Mouse (Mus musculus) liver, embryonic 12.5 days (tissue): ENCODE results near the gene Cacna2d4. TPM values are rescaled to one million over a fixed set of nuclear protein-coding genes. Genes with fewer than 3 reads are reported as not detected.

Experiments used
- ATAC-seq: fragments of 200-750 bp; cut with Nextera tagmentation; 2 replicates; pipeline ENCODE4 v1.8.0; 2017; ENCODE audit warnings: moderate number of reproducible peaks, mild to moderate bottlenecking, moderate library complexity
- H3K27ac ChIP-seq: fragments of 300-500 bp; sonication (generic); 2 replicates; pipeline ENCODE4 v1.5.1; 2016; ENCODE audit warnings: mild to moderate bottlenecking
- H3K27me3 ChIP-seq: fragments of 300-500 bp; sonication (generic); replicated peaks from 2 replicates; pipeline ENCODE4 v1.6.1; 2016; ENCODE audit warnings: mild to moderate bottlenecking, moderate library complexity
- H3K36me3 ChIP-seq: fragments of 300-500 bp; sonication (generic); 2 replicates; pipeline ENCODE4 v1.6.1; 2016; ENCODE audit warnings: mild to moderate bottlenecking, moderate library complexity
- H3K4me1 ChIP-seq: fragments of 300-500 bp; sonication (generic); 2 replicates; pipeline ENCODE4 v1.6.1; 2016
- H3K4me2 ChIP-seq: fragments of 300-500 bp; sonication (generic); 2 replicates; pipeline ENCODE4 v1.6.1; 2016; ENCODE audit warnings: mild to moderate bottlenecking, moderate library complexity
- H3K4me3 ChIP-seq: fragments of 300-500 bp; sonication (generic); 2 replicates; pipeline ENCODE4 v1.5.1; 2016; ENCODE audit warnings: mild to moderate bottlenecking, moderate library complexity
- H3K9ac ChIP-seq: fragments of 300-500 bp; sonication (generic); 2 replicates; pipeline ENCODE4 v1.6.1; 2016; ENCODE audit warnings: mild to moderate bottlenecking, moderate library complexity
- H3K9me3 ChIP-seq: fragments of 300-500 bp; sonication (generic); replicated peaks from 2 replicates; pipeline ENCODE4 v1.6.1; 2016; ENCODE audit warnings: mild to moderate bottlenecking, moderate library complexity
- WGBS: fragments of 180-500 bp; shearing (Covaris S2); methylation state at CpG from one replicate; pipeline ENCODE4 v1.1.7; 2016; ENCODE audit not compliant: insufficient replicate concordance; 5-methylcytosine and 5-hydroxymethylcytosine counted together
- polyA plus RNA-seq: library from polyadenylated mRNA; unstranded; fragments of >200 nt; fragmentation: Nextera tagmentation; extraction: Ambion mirVana; gene quantifications from 2 replicates; pipeline ENCODE4 v1.2.1, GENCODE M21; 2016

Cacna2d4 gene
- polyA plus RNA-seq, 1 experiment from 2014 or later = 0.05 TPM

DNA sequence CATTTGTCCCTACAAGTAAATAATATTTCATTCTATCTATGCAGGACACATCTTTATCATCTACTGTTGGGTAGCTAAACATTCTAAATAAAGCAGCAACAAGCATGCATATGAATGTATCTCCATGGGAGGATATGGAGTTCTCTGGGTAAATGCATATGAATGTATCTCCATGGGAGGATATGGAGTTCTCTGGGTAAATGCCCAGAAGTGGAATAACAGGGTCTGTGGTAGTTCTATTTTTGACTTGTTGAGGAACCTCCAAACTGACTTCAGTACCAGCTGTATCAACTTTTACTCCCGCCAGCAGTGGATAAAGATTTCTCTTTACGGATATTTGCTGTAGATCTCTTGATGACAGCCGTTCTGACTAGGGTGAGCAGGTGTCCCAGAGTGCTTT, 12.3 kb downstream of the Cacna2d4 start:
- H3K9ac ChIP-seq = no peak overlapping the region
- peaks cover 11% of the 10 kb centered on the region for H3K9me3 ChIP-seq
- 70% methylated on average over 3 of the region's 3 CpGs for WGBS
- H3K4me1 ChIP-seq = no peaks in the 10 kb centered on the region
- no peaks in the 10 kb centered on the region for H3K27me3 ChIP-seq
- no peak overlapping the region for H3K27ac ChIP-seq
- H3K4me2 ChIP-seq = no peak overlapping the region
- no peaks in the 10 kb centered on the region for H3K36me3 ChIP-seq
- ATAC-seq = no peak
- no peak overlapping the region for H3K4me3 ChIP-seq

DNA sequence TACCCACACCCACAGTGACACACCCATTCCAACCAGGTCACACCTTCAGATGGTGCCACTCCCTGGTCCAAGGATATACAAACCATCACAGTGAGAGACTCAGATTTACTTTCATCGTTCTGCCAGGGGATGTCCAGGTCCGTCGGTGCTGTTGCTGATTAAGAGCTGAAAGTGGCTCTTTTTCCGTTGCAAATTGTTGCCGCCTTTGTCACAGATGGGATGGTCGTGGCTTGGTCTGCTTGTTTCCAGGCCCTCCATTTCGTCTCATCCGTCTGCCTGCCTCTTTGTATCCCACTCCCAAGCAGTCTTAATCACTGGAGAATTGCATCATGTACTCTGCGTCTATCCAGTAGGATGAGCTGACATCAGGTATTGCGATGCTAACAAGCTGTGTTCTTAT, 13.4 kb downstream of the Cacna2d4 start:
- H3K27ac ChIP-seq = no peak overlapping the region
- H3K9me3 ChIP-seq = peaks cover 11% of the 10 kb centered on the region
- ATAC-seq = no peak
- H3K9ac ChIP-seq = no peak overlapping the region
- no peak overlapping the region for H3K4me3 ChIP-seq
- no peaks in the 10 kb centered on the region for H3K4me1 ChIP-seq
- WGBS = 74% methylated on average over 10 of the region's 10 CpGs
- H3K4me2 ChIP-seq = no peak overlapping the region
- H3K27me3 ChIP-seq = no peaks in the 10 kb centered on the region
- H3K36me3 ChIP-seq = no peaks in the 10 kb centered on the region

DNA sequence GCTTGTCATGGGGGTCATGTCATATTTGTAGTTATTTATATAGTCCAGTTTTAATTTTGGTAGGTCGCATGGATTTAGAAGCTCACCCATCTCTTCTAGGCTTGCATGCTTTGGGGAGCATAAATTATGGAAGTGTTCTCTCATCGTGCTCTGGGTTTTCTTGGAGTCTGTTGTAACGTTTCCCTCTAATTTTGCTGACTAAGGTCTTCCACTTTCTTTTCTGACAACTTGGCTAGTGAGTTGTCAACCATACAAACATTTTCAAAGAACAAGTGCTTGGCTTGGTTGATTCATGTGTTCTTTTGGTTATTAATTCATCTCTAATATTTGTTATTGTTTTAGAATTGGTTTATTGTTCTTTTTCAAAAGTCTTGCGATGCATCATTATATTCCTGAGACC, 15.4 kb downstream of the Cacna2d4 start:
- H3K4me1 ChIP-seq = no peaks in the 10 kb centered on the region
- no peaks in the 10 kb centered on the region for H3K9me3 ChIP-seq
- H3K36me3 ChIP-seq = no peaks in the 10 kb centered on the region
- no peak for ATAC-seq
- WGBS = 58% methylated on average over 4 of the region's 4 CpGs
- no peak overlapping the region for H3K9ac ChIP-seq
- no peak overlapping the region for H3K27ac ChIP-seq
- H3K4me3 ChIP-seq = no peak overlapping the region
- H3K4me2 ChIP-seq = no peak overlapping the region
- no peaks in the 10 kb centered on the region for H3K27me3 ChIP-seq

DNA sequence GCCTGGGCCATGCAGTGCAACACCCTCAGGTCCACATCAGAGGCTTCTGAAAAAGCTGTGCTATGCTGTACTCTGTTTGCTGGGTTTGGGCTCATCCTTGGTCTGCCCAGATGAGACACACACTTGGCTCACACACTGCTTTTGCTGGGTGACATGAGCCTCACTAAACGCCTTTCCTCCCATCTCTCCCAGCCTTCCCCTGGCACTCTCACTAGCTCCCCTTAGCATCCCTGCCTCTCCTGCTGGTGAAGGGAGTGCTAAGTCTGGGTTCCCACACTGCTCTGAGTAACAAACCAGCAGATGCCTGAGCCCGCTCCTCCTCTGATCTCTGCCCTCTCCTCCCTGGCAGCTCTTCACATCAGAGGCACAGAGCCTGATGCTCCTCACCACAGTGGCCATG, 40.4 kb downstream of the Cacna2d4 start:
- H3K27ac ChIP-seq = no peak overlapping the region
- WGBS = 56% methylated on average over 2 of the region's 2 CpGs
- H3K4me3 ChIP-seq = no peak overlapping the region
- no peaks in the 10 kb centered on the region for H3K36me3 ChIP-seq
- H3K9ac ChIP-seq = no peak overlapping the region
- no peaks in the 10 kb centered on the region for H3K4me1 ChIP-seq
- no peaks in the 10 kb centered on the region for H3K27me3 ChIP-seq
- ATAC-seq = no peak
- H3K4me2 ChIP-seq = no peak overlapping the region
- H3K9me3 ChIP-seq = no peaks in the 10 kb centered on the region

DNA sequence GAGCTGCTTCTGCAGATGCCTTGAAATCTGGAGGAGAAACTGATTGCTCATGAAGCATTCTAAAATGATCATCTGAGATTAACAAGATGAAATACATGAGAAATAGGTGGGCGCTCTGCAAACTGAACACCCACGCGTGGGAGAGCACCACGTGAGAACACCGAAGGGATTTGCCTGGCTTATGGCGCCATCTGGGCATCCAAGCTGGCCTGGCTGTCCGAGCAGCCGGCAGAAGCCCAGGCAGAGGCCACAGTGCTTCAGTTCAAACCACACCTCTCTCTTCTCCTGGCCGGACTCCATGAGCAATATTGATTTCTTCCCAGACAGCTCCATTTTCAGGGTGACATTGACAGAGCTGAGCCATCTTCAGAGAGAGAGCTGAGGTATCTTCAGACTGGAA, 44.4 kb downstream of the Cacna2d4 start:
- ATAC-seq = no peak
- Histone ChIP-seq H3K27ac (no peak overlapping the region), H3K27me3 (no peaks in the 10 kb centered on the region), H3K4me1 (no peaks in the 10 kb centered on the region), H3K36me3 (no peaks in the 10 kb centered on the region), H3K9me3 (no peaks in the 10 kb centered on the region), H3K4me2 (no peak overlapping the region), H3K4me3 (no peak overlapping the region), H3K9ac (no peak overlapping the region)
- WGBS = 61% methylated on average over 9 of the region's 9 CpGs

DNA sequence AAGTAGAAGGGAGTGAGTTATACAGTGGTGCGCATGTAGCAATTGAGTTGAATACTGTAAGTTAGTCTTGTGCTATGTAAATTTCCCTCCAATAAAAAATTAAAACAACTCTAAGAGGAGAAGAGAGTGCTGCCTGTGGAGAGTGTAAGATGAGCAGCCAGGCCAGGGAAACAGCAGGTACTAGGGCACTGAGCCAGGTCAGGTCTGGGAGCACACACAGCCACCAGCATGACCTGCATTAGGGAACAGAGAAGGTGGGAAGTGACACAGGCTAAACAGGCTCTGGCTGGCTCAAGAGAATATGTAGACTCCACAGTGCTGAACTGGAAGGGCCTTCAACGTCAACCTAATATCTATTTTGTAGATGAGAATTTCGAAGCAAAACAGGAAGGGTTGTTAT, 65.0 kb downstream of the Cacna2d4 start:
- no peak for ATAC-seq
- no peaks in the 10 kb centered on the region for H3K4me1 ChIP-seq
- 56% methylated on average over 3 of the region's 3 CpGs for WGBS

DNA sequence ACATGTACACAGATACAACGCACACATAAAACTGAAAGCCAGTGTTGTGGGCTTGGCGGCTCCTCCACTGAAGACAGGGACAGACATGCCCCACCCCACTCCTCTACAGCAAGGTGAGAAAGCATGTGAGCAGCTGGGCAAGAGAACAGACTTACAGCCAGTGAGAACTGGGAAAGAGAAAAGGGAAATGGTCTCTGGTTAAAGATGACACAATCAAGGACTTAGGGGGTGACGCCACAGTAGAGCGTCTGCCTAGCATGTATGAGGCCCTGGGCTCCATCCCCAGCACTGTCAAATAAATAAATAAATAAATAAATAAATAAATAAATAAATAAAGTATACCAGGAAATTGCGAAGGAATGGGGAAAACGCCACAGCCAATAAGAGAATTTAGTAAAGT, 67.0 kb downstream of the Cacna2d4 start:
- no peak for ATAC-seq
- WGBS = 69% methylated on average over 6 of the region's 6 CpGs
- H3K4me3 ChIP-seq = no peak overlapping the region

More for the DNA sequence above, 65.0 kb downstream of the Cacna2d4 start:
- H3K27ac ChIP-seq = no peak overlapping the region
- H3K9ac ChIP-seq = no peak overlapping the region
- H3K36me3 ChIP-seq = no peaks in the 10 kb centered on the region
- H3K9me3 ChIP-seq = no peaks in the 10 kb centered on the region
- no peak overlapping the region for H3K4me3 ChIP-seq
- no peaks in the 10 kb centered on the region for H3K27me3 ChIP-seq
- no peak overlapping the region for H3K4me2 ChIP-seq

DNA sequence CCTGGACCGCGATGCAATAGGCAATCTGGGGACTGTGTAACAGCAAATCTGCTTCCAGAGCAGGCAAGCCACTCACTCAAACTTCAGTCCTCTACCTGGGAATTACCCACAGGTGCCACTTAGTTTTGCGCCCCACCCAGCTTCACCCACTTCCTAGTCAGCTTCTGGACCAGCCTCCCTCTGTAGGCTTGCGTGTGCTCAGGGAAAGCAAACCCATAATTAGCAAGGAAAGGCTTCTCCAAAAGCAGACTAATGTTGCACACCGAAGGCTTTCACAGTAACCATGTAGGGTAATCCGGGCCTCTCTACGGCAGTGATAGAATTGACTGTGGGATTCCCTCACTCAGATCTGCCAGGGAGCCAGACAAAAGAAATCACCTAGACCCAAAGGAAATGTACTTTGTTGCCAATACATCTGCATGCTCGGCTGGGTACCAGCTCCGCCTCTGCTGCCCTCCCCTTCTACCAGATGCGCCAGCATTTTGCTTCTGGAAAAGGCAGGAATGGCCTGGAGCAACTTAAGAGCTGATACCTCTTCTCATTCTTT, 71.6 kb downstream of the Cacna2d4 start:
- 0 out of 2 replicates have a peak, but pooled peaks cover 8% of the 10 kb centered on the region for H3K27me3 ChIP-seq
- no peaks in the 10 kb centered on the region for H3K4me1 ChIP-seq
- no peak for ATAC-seq
- H3K4me3 ChIP-seq = no peak overlapping the region
- H3K9me3 ChIP-seq = no peaks in the 10 kb centered on the region
- no peak overlapping the region for H3K27ac ChIP-seq
- no peaks in the 10 kb centered on the region for H3K36me3 ChIP-seq
- whole genome bisulfite sequencing = 57% methylated on average over 10 of the region's 10 CpGs
- H3K9ac ChIP-seq = no peak overlapping the region
- no peak overlapping the region for H3K4me2 ChIP-seq

More for the DNA sequence above, 67.0 kb downstream of the Cacna2d4 start:
- no peak overlapping the region for H3K4me2 ChIP-seq
- H3K27me3 ChIP-seq = 0 out of 2 replicates have a peak, but pooled peaks cover 3% of the 10 kb centered on the region
- no peak overlapping the region for H3K9ac ChIP-seq
- H3K27ac ChIP-seq = no peak overlapping the region
- H3K9me3 ChIP-seq = no peaks in the 10 kb centered on the region
- no peaks in the 10 kb centered on the region for H3K4me1 ChIP-seq
- H3K36me3 ChIP-seq = no peaks in the 10 kb centered on the region

DNA sequence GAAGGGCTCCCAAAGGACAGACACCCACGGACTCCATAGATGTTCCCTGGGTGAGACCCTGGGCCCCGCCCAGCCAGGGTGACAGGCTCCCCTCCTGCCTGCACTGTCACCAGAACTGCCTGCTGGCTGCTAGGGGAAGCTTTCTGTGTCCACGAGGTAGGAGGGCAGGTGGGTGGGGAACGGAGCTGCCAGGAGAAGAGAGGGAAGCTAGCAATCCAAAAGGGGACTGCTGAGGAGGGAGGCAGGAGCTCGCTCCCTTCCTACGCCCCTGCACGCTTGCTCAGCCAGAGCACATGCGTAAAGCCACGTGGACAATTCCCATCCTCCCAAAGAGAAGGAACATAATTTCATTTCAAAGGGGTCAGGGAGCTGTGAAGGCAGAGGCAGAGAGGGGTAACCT, 73.8 kb downstream of the Cacna2d4 start:
- H3K9me3 ChIP-seq = no peaks in the 10 kb centered on the region
- 42% methylated on average over 9 of the region's 9 CpGs for WGBS
- no peak overlapping the region for H3K4me2 ChIP-seq
- no peaks in the 10 kb centered on the region for H3K36me3 ChIP-seq
- H3K4me1 ChIP-seq = no peaks in the 10 kb centered on the region
- H3K27ac ChIP-seq = no peak overlapping the region
- no peak overlapping the region for H3K9ac ChIP-seq
- no peak overlapping the region for H3K4me3 ChIP-seq
- ATAC-seq = no peak
- 0 out of 2 replicates have a peak, but pooled peaks cover 8% of the 10 kb centered on the region for H3K27me3 ChIP-seq

DNA sequence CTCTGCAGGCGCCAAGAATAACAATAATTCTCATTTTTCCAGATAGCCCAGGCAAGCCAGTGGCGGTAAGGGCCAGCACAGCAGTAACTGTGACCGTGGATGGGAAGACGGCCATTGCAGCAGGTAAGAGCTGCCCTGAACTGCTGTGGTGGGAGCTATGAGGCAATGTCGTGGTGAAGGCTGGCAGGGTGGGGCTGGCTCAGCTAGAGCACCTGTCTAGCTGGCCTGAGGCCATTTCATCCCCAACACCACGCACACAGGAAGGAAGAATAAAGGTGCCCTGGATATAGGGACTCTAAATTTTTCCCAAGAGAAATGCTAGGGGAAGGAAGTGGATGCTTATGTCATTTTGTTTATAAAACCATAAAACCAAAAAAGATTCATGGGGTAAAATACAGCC, 76.1 kb downstream of the Cacna2d4 start:
- H3K27ac ChIP-seq = no peak overlapping the region
- 0 out of 2 replicates have a peak, but pooled peaks cover 5% of the 10 kb centered on the region for H3K27me3 ChIP-seq
- no peaks in the 10 kb centered on the region for H3K4me1 ChIP-seq
- H3K9me3 ChIP-seq = no peaks in the 10 kb centered on the region
- ATAC-seq = no peak
- no peak overlapping the region for H3K4me2 ChIP-seq
- H3K36me3 ChIP-seq = no peaks in the 10 kb centered on the region
- no peak overlapping the region for H3K9ac ChIP-seq
- WGBS = 56% methylated on average over 6 of the region's 6 CpGs
- H3K4me3 ChIP-seq = no peak overlapping the region

DNA sequence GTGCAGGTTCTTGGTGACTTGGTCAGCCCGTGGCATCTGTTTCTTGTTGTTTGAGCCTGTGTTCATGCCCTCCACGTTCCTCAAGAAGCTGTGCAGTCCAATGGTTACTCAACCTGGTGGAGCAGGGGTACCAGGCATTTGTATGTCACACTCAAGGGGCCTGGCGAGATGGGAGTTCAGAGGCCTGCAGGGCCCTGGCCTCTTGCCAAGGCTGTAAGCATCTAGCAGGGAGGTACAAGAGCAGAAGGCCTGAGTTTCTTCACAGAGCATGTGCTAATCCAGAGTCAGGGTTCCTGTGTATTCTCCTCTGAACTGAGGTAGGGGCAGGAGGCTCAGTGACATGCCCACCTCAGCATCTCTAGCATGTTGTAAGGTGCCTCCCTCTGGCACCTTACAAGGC, 76.8 kb downstream of the Cacna2d4 start:
- Histone ChIP-seq H3K4me3 (no peak overlapping the region), H3K4me1 (no peaks in the 10 kb centered on the region), H3K4me2 (no peak overlapping the region), H3K9ac (no peak overlapping the region), H3K27me3 (0 out of 2 replicates have a peak, but pooled peaks cover 5% of the 10 kb centered on the region), H3K9me3 (no peaks in the 10 kb centered on the region), H3K27ac (no peak overlapping the region), H3K36me3 (no peaks in the 10 kb centered on the region)
- WGBS = 47% methylated on average over 3 of the region's 3 CpGs
- ATAC-seq = no peak

DNA sequence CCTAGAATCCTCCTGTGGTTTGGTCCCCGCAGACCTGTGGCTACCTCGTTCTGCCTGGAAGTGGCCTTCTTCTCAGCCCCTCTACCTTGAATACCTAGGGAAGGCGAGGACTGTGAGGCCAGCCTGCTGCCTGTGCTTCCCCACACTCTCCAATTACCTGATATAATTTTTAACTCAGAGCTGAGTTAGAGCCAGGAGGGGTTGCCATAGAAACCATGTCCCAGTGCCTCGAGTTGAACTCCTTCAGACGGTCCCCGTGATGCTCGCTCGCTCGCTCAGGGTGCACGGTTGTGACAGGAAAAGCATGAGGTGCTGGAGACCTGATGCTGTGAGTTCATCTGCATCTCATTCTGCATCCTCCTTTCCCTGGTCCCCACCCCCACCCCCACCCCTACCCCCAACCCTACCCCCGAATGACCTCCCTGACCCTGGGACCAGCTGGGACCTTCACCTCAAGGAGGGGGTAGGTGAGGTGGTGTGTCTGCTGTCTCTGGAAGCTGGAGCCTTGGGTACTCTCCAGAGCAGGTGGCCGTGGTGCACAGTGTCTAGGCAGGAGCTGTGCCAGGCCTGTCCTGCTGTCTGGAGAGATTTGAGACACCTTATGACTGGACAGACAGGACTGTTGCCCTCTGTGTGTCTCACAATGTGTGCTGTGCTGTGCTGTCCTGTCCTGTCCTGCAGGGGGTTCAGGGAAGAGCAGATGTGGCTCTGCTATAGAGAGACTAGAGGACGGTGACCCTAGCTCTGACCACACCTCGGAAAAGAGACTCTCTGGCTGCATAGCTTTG, 77.5 kb downstream of the Cacna2d4 start:
- Histone ChIP-seq H3K4me2 (no peak overlapping the region), H3K9ac (no peak overlapping the region), H3K9me3 (no peaks in the 10 kb centered on the region), H3K27ac (no peak overlapping the region), H3K4me3 (no peak overlapping the region), H3K4me1 (no peaks in the 10 kb centered on the region), H3K27me3 (0 out of 2 replicates have a peak, but pooled peaks cover 5% of the 10 kb centered on the region), H3K36me3 (no peaks in the 10 kb centered on the region)
- 49% methylated on average over 14 of the region's 14 CpGs for WGBS
- ATAC-seq = peak; percentile 46; the same call in 1 of the 2 replicates
